In genomic region chr8:70421349-70422104, GRCm38 (mm10) we compare ENCODE assay signal across 21 mouse cellular contexts. TPM values are rescaled to one million over a fixed set of nuclear protein-coding genes. Genes with fewer than 3 reads are reported as not detected.
DNase-seq lines count a peak whose midpoint lies in the region; ATAC-seq and TF ChIP-seq lines count a peak whose summit lies in the region.
"Had no signal": no experiment of that assay in that cellular context is flagged by ENCODE, and none has a peak within 500 bp of the region (broad histone marks: within the 10 kb centered on the region; RNA-seq: fewer than 3 reads in every experiment).

No protein-coding gene starts in this region.

- peak overlapping the region; percentile 30; the same call in 1 of the 2 replicates for H3K27ac ChIP-seq in hindbrain, embryonic 10.5 days
- no peak overlapping the region for H3K27ac ChIP-seq in hindbrain, postnatal 0 days
- H3K27ac ChIP-seq in embryonic facial prominence, embryonic 12.5 days = 0 out of 2 replicates have a peak overlapping the region, but pooled peaks have one; percentile 17
- H3K27ac ChIP-seq: embryonic facial prominence, embryonic 15.5 days; forebrain, embryonic 13.5 days; kidney, postnatal 0 days had no signal

- no peaks in the 10 kb centered on the region for H3K27me3 ChIP-seq in hindbrain, embryonic 10.5 days (ENCODE audit: insufficient read depth, poor library complexity, severe bottlenecking)
- no peaks in the 10 kb centered on the region for H3K27me3 ChIP-seq in hindbrain, postnatal 0 days (ENCODE audit: insufficient read depth, low read length)
- no peaks in the 10 kb centered on the region for H3K27me3 ChIP-seq in embryonic facial prominence, embryonic 12.5 days
- H3K27me3 ChIP-seq: CH12.LX; embryonic facial prominence, embryonic 15.5 days; forebrain, embryonic 13.5 days had no signal

- no peaks in the 10 kb centered on the region for H3K9me3 ChIP-seq in hindbrain, embryonic 10.5 days
- H3K9me3 ChIP-seq in hindbrain, postnatal 0 days (ENCODE audit: low read length) = no peaks in the 10 kb centered on the region
- no peaks in the 10 kb centered on the region for H3K9me3 ChIP-seq in embryonic facial prominence, embryonic 12.5 days
- H3K9me3 ChIP-seq: embryonic facial prominence, embryonic 15.5 days; forebrain, embryonic 13.5 days; limb, embryonic 12.5 days had no signal

- no peak for TF ChIP-seq CTCF in hindbrain, postnatal 0 days (IDR thresholded peaks at IDR 0.05; ENCODE audit: low read depth)

- no peak overlapping the region for H3K4me2 ChIP-seq in hindbrain, postnatal 0 days (ENCODE audit: low read depth, low read length)
- H3K4me2 ChIP-seq in embryonic facial prominence, embryonic 12.5 days (replicated peaks) = no peak overlapping the region
- H3K4me2 ChIP-seq: embryonic facial prominence, embryonic 15.5 days; forebrain, embryonic 13.5 days; limb, embryonic 12.5 days; lung, embryonic 14.5 days had no signal

- no peak for ATAC-seq in cerebellum, adult (ENCODE audit: insufficient number of reproducible peaks, low FRiP score, low TSS enrichment)
- no peak for ATAC-seq in hindbrain, postnatal 0 days
- no peak for ATAC-seq in embryonic facial prominence, embryonic 12.5 days (ENCODE audit: insufficient number of reproducible peaks, insufficient read depth, low FRiP score, low TSS enrichment)
- peak; percentile 68 for ATAC-seq in megakaryocyte, adult 5-6 weeks (ENCODE audit: poor library complexity, severe bottlenecking)
- ATAC-seq: forebrain, embryonic 13.5 days; intestine, embryonic 16.5 days; midbrain, embryonic 16.5 days had no signal

- peak; percentile 52 for DNase-seq in cerebellum, adult 11-12 months
- DNase-seq in hindbrain, embryonic 10.5 days (ENCODE audit: low spot score) = no peak
- no peak for DNase-seq in hindbrain, postnatal 0 days (ENCODE audit: low spot score)
- DNase-seq in embryo, embryonic 9.5 days (ENCODE audit: extremely low spot score) = no peak
- no peak for DNase-seq in kidney, adult 9 months
- DNase-seq: cerebellum, postnatal 36 days; gastrocnemius, postnatal 36 days; layer of hippocampus, adult 9-11 months; lung, embryonic 14.5 days; thymus, postnatal 4 days had no signal

- no peak overlapping the region for H3K4me3 ChIP-seq in hindbrain, embryonic 10.5 days
- H3K4me3 ChIP-seq in hindbrain, postnatal 0 days (ENCODE audit: low read length) = no peak overlapping the region
- no peak overlapping the region for H3K4me3 ChIP-seq in embryonic facial prominence, embryonic 12.5 days
- H3K4me3 ChIP-seq: embryonic facial prominence, embryonic 15.5 days; forebrain, embryonic 13.5 days; limb, embryonic 12.5 days had no signal

- 87% methylated on average over 18 of the region's 18 CpGs for WGBS in hindbrain, embryonic 10.5 days
- WGBS in hindbrain, postnatal 0 days = 82% methylated on average over 18 of the region's 18 CpGs
- 79% methylated on average over 18 of the region's 18 CpGs for WGBS in embryonic facial prominence, embryonic 12.5 days

- H3K4me1 ChIP-seq in hindbrain, embryonic 10.5 days (replicated peaks) = peaks cover 27% of the 10 kb centered on the region
- H3K4me1 ChIP-seq in hindbrain, postnatal 0 days (ENCODE audit: insufficient read depth, low read length) = peaks cover 16% of the 10 kb centered on the region
- H3K4me1 ChIP-seq in embryonic facial prominence, embryonic 12.5 days = peaks cover 38% of the 10 kb centered on the region

- H3K36me3 ChIP-seq in hindbrain, embryonic 10.5 days = no peaks in the 10 kb centered on the region
- H3K36me3 ChIP-seq in hindbrain, postnatal 0 days (ENCODE audit: insufficient read depth, low read length) = no peaks in the 10 kb centered on the region
- H3K36me3 ChIP-seq in embryonic facial prominence, embryonic 12.5 days = no peaks in the 10 kb centered on the region
- H3K36me3 ChIP-seq: embryonic facial prominence, embryonic 15.5 days; limb, embryonic 12.5 days had no signal

- no peak overlapping the region for H3K9ac ChIP-seq in hindbrain, postnatal 0 days (replicated peaks; ENCODE audit: low read length)
- H3K9ac ChIP-seq in embryonic facial prominence, embryonic 12.5 days = no peak overlapping the region
- H3K9ac ChIP-seq: embryonic facial prominence, embryonic 15.5 days; lung, embryonic 14.5 days had no signal

RNA-seq across cellular contexts. Expression of gene Crtc1, which starts 17.9 kb away (rescaled TPM):
- 14.8 and 16.7 TPM in 2 replicates for polyA plus RNA-seq in hindbrain, embryonic 10.5 days (2016; fragmentation: Nextera tagmentation; extraction: Ambion mirVana)
- 51.8 and 54.0 TPM in 2 replicates for total RNA-seq in hindbrain, postnatal 0 days (2014; rRNA removed)
- polyA plus RNA-seq in hindbrain, postnatal 0 days (2015; fragmentation: Nextera tagmentation; extraction: Ambion mirVana) = 31.5 and 39.3 TPM in 2 replicates
- 22.1 and 24.1 TPM in 2 replicates for polyA plus RNA-seq in embryonic facial prominence, embryonic 12.5 days (2016; fragmentation: Nextera tagmentation; extraction: Ambion mirVana)
- 2.7 and 3.9 TPM in 2 replicates for total RNA-seq in megakaryocyte, adult 5-6 weeks (2015)
- total RNA-seq in megakaryocyte, adult 5-6 weeks (2017) = 2.2 TPM in 2 replicates

RNA-seq across cellular contexts. Expression of gene Comp, which starts 48.2 kb away (rescaled TPM):
- polyA plus RNA-seq in hindbrain, embryonic 10.5 days (2016; fragmentation: Nextera tagmentation; extraction: Ambion mirVana) = 0.27 and 0.38 TPM in 2 replicates
- total RNA-seq in hindbrain, postnatal 0 days (2014; rRNA removed) = 0.21 and 0.29 TPM in 2 replicates
- 0.25 and 0.33 TPM in 2 replicates for polyA plus RNA-seq in hindbrain, postnatal 0 days (2015; fragmentation: Nextera tagmentation; extraction: Ambion mirVana)
- 0.61 and 1.4 TPM in 2 replicates for polyA plus RNA-seq in embryonic facial prominence, embryonic 12.5 days (2016; fragmentation: Nextera tagmentation; extraction: Ambion mirVana)
- total RNA-seq in megakaryocyte, adult 5-6 weeks (2015) = not detected in 2 replicates
- 0.12 TPM in 1 of 2 replicates, not detected in the other for total RNA-seq in megakaryocyte, adult 5-6 weeks (2017)
- total RNA-seq: adrenal gland, postnatal 14 days had no signal

RNA-seq across cellular contexts. Expression of gene Klhl26, which starts 55.2 kb away (rescaled TPM):
- polyA plus RNA-seq in hindbrain, embryonic 10.5 days (2016; fragmentation: Nextera tagmentation; extraction: Ambion mirVana) = 18.5 and 19.1 TPM in 2 replicates
- 61.8 and 65.4 TPM in 2 replicates for total RNA-seq in hindbrain, postnatal 0 days (2014; rRNA removed)
- polyA plus RNA-seq in hindbrain, postnatal 0 days (2015; fragmentation: Nextera tagmentation; extraction: Ambion mirVana) = 33.6 and 35.8 TPM in 2 replicates
- polyA plus RNA-seq in embryonic facial prominence, embryonic 12.5 days (2016; fragmentation: Nextera tagmentation; extraction: Ambion mirVana) = 27.7 and 29.6 TPM in 2 replicates
- 1.6 and 2.4 TPM in 2 replicates for total RNA-seq in megakaryocyte, adult 5-6 weeks (2015)
- 3.6 and 5.4 TPM in 2 replicates for total RNA-seq in megakaryocyte, adult 5-6 weeks (2017)
